16 mouse cellular contexts compared by ENCODE assay signal in the genomic region with DNA sequence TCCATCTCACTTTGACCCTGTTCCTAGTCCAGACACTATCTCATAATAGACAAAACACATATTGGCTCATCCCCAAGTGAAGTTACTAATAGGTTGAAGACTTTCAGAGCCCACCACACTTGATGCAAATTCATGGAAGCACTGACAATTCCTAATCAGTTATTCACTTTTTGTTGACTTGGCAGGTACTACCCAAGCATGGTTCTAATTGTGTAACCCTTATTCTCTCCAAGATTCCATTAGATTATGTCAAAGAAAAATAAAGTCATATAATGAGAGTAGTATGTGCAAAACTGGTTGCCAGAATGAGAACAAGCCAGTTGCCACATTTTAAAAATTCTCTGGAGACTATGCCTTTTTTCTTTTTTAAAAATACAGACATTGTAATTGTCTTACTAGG.
"Had no signal": no experiment of that assay in that cellular context is flagged by ENCODE, and none has a peak within 500 bp of the region (broad histone marks: within the 10 kb centered on the region; RNA-seq: fewer than 3 reads in every experiment).

No protein-coding gene starts in this region.

- DNase-seq: liver, postnatal 0 days; lung, adult 2 months; lung, postnatal 4 days; right cerebral cortex, postnatal 14 days; thymus, adult 2 months; thymus, postnatal 25 days; thymus, postnatal 4 days had no signal

- H3K9me3 ChIP-seq: liver, embryonic 15.5 days; lung, embryonic 15.5 days; midbrain, embryonic 10.5 days; midbrain, embryonic 12.5 days; midbrain, embryonic 15.5 days; neural tube, embryonic 12.5 days; stomach, embryonic 15.5 days had no signal

- H3K9ac ChIP-seq: liver, embryonic 15.5 days; liver, postnatal 0 days; lung, embryonic 15.5 days; midbrain, embryonic 12.5 days; midbrain, embryonic 15.5 days; neural tube, embryonic 12.5 days; stomach, embryonic 15.5 days had no signal

- H3K4me3 ChIP-seq: liver, embryonic 15.5 days; lung, embryonic 15.5 days; midbrain, embryonic 10.5 days; midbrain, embryonic 12.5 days; midbrain, embryonic 15.5 days; neural tube, embryonic 12.5 days; stomach, embryonic 15.5 days had no signal

- ATAC-seq: liver, postnatal 0 days; lung, postnatal 0 days; midbrain, embryonic 15.5 days had no signal

- H3K4me1 ChIP-seq: liver, embryonic 15.5 days; lung, embryonic 15.5 days; midbrain, embryonic 10.5 days; midbrain, embryonic 12.5 days; midbrain, embryonic 15.5 days; neural tube, embryonic 12.5 days; stomach, embryonic 15.5 days had no signal

- H3K36me3 ChIP-seq: liver, embryonic 15.5 days; lung, embryonic 15.5 days; midbrain, embryonic 10.5 days; midbrain, embryonic 12.5 days; midbrain, embryonic 15.5 days; neural tube, embryonic 12.5 days; stomach, embryonic 15.5 days had no signal

- H3K27me3 ChIP-seq: liver, embryonic 15.5 days; lung, embryonic 15.5 days; midbrain, embryonic 12.5 days; midbrain, embryonic 15.5 days; neural tube, embryonic 12.5 days; stomach, embryonic 15.5 days had no signal

- H3K4me2 ChIP-seq: liver, embryonic 15.5 days; lung, embryonic 15.5 days; midbrain, embryonic 12.5 days; midbrain, embryonic 15.5 days; neural tube, embryonic 12.5 days; stomach, embryonic 15.5 days had no signal

- H3K27ac ChIP-seq: liver, embryonic 15.5 days; lung, embryonic 15.5 days; midbrain, embryonic 10.5 days; midbrain, embryonic 12.5 days; midbrain, embryonic 15.5 days; neural tube, embryonic 12.5 days; stomach, embryonic 15.5 days; stomach, postnatal 0 days had no signal
